Mouse (Mus musculus): ENCODE results near the gene Gm39566. TPM values are rescaled to one million over a fixed set of nuclear protein-coding genes. Genes with fewer than 3 reads are reported as not detected.

Gene Gm39566
- total RNA-seq, 2 experiments from 2014 or later, result not detected

DNA sequence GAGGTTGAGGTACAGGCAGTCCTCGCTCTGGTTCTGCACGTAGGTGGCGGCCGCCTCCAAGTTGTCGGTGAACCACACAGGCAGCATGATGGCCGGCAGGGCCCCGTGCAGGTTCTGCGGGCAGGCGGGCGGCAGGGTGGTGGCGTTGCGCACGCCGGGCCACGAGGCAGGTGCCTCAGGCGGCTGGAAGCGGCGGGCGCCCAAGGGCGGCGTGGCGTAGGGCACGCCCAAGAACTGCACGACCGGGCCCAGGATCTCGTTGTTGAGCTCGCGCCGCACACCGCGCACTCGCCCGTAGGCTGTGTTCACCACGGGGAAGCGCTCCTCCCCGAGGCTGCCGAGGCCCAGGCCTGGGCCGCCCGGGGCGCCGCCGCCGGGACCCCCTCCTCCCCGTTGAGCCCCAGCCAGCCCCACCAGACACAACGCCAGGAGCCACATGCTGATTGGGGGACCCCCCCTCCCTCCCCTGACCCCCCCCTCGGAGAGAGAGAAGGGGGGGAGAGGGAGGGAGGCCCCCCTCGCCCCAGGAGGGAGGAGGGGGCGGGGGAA is 19.0 kb upstream of the Gm39566 start:
- no peak for DNase-seq

DNA sequence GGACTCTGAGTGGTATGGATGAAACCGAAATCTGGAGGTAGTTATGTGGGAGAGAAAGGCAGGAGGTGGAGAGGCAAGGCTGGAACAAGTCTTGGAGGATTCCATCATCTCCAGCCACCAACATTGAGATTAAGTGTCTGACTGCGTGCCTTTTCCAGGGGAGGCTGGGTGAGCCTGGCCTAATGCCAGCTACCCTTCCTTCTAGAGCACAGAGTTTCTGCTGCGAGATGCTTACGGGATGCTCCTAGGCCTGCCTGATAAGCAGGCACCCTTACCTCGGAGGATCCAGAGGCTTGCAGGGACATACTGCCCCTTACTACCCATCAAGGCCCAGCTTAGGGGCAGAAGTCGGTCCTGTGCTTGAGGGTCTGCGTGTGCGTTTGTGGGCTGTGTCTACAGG is 18.5 kb upstream of the Gm39566 start:
- no peak for DNase-seq

DNA sequence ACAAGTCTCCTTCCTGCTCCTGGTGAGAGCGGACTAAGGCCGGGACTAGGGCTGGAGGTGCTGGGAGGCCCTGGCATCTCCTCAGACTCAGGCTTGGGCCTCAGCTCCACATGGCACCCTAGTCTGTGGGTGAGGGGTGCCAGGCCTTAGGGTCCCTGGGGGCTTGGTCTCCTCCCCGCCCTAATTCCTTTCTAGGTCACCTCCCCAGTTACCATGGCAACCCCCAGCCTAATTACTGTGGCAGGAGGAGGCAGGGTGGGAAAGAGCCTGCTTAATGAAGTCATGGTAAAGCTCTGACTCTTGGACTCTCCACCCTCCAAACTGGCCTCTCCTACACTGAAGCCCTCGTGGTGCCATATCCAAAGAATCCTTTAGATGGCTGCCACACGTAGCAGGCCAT is 13.7 kb upstream of the Gm39566 start:
- DNase-seq, result no peak

DNA sequence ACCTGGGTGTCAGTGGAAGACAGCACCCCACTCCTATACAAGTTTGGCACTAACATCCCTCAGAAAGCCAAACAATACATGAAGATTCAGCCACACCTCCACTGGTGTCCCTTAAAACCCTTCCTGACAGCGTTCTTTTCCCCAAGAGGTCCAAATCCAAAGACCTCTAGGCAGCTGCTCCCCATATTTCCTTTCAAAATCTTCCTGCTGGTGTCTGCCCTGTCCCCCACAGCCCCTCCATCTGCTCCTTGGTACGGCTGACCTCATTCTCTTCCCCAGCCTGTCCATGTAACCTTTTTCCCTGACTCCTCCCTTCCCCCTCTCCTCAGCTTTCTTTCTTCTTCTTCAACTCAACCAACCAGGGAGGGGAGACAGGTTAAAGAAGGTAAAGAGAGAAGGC is 8.4 kb upstream of the Gm39566 start:
- no peak for DNase-seq

DNA sequence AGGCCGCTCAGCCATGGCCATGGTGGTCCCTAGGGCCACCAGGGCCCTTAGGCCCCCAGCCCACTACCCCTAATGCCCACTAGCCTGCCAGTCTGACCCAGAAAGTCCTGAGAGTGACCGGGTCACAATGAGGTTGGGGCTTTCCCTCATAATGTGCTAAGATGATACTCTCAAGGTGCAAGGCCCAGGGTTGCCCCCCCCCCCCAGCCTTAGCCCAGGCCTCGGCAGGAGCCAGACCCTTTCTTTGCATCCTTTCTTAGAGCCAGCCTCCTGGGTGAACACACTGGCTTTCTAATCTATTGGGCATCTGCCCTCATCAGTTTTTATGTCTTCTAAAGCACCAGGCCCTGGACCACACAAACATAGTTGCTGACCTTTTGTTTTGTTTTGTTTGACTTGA is 7.0 kb upstream of the Gm39566 start, which contains the start of gene Spem1:
Spem1 (minus strand) TSS at position 101 of the 400 bp plus-strand sequence.
- no peak for DNase-seq

- DNase-seq, result no peak
These were observed 3.8 kb upstream of the Gm39566 start for GRCm38 (mm10) chr11:69818871-69819270.

- DNase-seq, result no peak
These were observed 3.3 kb upstream of the Gm39566 start, which contains the start of gene Spem2 for GRCm38 (mm10) chr11:69818365-69818764. Gene Spem2 (minus strand): TSS chr11:69818465.

DNA sequence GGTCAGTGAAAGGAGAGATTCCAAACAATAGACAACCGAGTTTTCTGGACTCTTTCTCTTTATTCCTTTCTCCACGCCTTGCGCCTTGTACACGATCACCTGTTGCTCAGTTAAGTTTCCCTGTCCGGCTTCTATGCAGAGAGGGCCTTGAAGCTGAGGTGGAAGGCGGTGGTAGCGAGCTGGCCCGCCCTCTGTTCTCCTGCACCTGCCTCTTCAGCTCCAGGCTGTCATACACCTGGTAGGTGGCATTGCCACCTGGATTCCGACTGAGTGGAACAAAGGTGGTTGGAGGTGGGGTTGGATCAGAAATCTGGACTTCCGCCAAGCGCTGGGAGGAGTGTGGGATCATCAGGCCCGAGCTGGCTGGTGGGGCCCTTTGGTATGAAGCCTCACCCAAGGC is 1.4 kb upstream of the Gm39566 start:
- DNase-seq, result no peak

- DNase-seq, result no peak
These were observed 4.8 kb downstream of the Gm39566 start for GRCm38 (mm10) chr11:69810280-69810679.

- DNase-seq, result no peak
These were observed 7.5 kb downstream of the Gm39566 start for GRCm38 (mm10) chr11:69807641-69808040.

DNA sequence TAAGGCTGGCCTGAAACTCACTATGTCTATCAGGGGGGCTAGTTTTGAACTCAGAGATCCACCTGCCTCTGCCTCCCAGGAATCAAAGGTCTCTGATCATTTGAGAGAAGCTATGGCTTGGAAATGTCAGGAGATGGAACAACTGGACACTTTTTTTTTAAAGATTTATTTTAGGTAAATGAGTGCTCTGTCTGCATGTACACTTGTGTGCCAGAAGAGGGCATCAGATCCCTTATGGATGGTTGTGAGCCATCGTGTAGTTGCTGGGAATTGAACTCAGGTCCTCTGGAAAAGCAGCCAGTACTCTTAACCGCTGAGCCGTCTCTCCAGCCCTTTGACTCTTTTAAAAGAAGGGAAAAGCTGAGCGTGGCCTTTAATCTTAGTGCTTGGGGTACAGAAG is 8.7 kb downstream of the Gm39566 start:
- no peak for DNase-seq

GRCm38 (mm10) chr11:69804972-69805909 is 9.9 kb downstream of the Gm39566 start, which contains the start of gene Tmem102:
Gene Tmem102 (minus strand): TSS chr11:69805624.
- DNase-seq, result no peak

GRCm38 (mm10) chr11:69804652-69804940 is 10.5 kb downstream of the Gm39566 start:
- DNase-seq, result no peak

DNA sequence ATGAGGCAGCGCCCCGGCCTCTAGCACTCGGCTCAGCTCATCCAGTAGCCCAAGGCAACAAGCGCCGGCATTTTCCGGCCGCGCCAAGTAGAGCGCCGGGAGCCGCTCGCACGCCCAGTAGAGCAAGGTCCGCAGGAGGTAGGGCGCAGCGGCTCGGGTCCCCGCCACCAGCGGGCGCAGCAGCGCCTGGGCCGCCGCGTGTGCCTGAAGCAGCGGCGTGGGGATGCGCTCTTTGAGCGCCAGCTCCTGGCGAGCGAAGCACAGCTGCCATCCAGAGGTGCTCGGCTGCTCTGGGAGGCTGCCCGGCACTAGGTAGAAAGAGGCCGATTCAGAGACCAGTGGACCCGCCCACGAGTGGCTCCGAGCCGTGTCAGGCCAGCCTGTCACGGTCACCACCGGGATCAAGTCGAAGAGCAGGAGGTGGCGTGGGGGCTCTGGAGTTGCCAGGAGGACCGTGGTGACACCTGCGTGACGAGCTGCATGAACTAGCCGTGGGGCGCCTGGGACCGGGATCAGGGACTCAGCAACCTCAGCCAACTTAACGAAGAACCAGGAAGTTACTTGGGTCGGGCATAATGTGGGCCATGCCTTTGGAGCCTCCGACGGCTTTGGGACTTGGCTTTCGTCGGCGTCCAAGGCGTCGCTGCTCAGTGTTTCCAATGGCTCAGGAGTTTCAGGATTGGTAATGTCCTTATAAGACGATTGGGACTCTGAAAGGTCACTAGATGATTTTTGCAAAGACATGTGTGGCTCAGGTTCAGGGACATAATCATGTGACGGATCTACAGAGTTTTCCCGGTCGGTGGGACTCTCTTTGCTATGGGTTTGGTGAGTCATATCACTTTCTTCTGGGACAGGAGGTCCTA is 11.1 kb downstream of the Gm39566 start:
- peak; percentile 82 for DNase-seq

DNA sequence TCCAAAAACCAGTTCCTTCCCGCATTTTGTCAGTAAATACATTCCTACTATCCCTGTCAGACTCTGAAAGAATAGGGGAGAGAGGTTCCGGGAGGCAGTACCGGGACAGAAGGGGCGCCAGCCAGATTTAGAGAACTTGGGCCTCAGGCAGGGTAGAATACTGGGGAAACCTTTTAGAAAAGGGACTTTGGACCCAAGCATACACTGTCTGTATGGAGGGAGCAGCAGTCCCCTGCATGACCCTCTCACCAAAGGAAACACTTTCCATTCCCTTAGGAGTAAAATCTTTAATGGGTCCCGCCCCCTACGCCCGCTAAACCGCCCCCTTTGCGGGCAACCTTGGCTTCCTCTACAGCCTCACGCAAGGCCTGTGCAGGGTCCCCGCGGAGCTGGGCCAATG is 11.8 kb downstream of the Gm39566 start:
- DNase-seq, result no peak

DNA sequence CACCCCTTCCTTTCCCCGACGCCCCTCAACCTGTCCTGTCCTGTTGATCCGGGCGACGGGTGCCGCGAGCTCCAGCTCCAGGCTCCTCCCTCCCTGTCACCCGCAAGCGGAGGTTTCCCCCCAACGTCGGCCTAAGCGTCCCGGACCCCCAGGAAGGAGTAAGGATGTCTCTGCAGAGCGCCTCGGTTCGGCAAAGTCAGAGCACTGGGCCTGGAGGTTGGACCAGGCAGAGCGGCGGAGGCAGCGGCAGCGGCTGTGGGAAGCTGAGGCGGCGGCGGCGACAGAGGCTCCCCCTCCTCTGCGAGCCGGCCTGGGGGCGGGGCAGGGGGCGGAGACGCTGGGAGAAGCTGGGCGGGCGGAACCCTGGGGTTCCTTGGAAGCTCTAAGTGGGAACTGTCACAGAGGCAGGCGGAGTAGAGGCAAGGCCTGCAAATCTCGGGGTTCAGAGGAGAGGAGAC is 12.4 kb downstream of the Gm39566 start:
- DNase-seq, result peak; percentile 88

DNA sequence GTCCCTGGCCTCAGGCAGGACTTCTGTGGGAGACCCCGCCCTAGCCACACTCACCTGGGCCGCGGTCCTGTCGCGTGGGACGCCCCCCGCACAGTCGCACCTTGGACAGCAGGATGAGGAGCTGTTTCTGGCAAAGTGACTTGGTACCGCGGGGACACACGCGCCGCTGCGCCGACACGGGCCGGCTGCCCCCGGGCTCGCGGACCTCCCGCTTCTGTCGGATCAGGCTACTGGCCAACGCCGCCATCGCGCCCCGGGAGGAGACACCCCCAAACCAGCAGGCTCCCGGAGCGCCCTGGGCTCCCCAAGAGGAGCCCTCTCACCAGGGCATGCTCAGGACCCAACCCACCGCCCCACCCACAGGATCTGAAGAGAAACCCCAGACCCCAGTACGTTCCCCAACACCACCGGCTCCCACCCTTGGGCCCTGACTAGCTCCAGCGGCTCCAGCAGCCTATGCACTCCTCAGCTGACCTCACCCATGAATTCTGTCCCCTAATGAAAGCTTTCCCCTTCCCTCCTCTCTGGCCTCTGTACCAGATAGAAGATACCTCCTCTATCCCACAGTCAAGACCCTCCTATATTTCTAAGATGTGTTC is 13.6 kb downstream of the Gm39566 start, which contains the start of gene Fgf11:
Fgf11 (minus strand) TSS at position 479 of the 599 bp plus-strand sequence.
- DNase-seq, result no peak

DNA sequence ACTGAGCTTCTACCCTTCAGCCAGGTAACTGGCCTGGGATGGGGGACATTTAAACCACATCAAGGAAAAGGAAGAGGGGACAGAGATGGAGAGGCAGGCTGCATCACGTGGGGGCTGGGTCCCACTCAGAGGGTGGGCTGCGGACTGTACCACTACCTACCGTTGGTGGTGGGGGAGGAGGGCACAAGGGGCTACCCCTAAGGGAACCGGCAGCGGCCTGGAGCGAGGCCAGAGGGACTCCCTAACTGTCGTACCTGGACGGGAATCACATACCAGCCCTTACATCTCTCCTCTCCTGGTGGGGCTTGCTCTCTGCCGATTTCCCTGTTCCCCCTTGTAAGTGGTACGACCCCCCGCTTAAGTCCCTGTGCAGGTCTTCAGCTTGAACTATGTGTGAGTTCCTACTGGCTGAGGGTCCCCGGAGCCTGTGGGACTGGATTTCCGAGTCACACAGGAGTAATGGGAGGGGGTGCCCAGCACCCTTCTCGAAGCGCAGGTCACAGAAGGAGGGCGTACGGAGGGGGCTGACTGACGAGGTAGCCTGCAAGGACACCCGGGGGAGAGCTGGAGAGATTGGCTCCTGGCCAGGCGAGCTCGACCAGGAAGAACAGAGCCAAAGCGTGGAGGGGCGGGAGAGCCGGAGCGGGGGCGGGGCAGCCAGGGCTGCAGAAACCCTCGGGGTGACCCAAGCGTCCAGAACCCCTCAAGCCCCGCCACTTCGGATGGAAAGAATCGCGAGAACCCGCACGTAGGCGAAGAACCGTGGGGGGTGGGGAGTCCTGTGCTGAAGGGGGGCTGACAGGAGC is 14.5 kb downstream of the Gm39566 start:
- DNase-seq, result peak; percentile 47

- no peak for DNase-seq
These were observed 15.0 kb downstream of the Gm39566 start for GRCm38 (mm10) chr11:69800138-69800391.

DNA sequence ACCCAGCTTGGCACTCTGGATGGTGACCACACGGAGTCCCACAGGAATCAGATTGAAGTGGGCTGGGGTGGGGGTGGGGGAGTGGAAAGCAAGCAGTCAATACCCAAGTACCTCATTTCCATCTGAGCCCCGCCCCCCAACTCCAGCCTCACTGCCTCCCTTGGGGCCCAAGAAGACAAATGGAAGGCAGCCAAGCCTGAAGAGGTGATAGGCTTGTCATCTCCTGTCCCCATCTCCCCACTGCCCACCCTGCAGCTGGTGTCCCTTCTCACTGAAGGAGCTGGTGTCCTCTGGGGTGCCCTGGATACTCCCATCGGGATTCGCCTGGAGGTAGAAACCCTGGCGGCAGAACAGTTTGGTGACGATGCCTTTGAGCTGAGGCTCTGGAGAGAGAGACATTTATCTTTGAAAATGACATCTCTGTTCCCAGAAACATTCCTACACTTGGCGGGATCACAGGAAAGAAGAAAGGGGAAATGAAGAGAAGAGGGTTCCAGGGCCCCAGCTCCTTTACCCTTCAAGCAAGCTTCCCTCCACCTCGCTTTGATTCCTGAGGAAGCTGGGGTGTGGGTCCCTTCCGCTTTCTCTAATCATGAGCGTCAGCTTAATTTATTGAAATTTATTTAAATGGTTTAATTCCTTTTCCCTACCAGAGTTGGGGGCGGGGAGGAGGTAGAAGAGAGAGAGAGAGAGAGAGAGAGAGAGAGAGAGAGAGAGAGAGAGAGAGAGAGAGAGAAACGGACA is 15.5 kb downstream of the Gm39566 start:
- no peak for DNase-seq

- no peak for DNase-seq
These were observed 17.2 kb downstream of the Gm39566 start for GRCm38 (mm10) chr11:69797924-69798323.
